Mouse (Mus musculus) myocyte (in vitro differentiated cells): ENCODE measurements at regions not wholly inside any gene's neighbourhood (a gene's known extent, or its start where the extent isn't known, plus 50 kb on each side); places are given as distances from the start of the nearest gene placed in this dataset.

Experiments used
- H3K27me3 ChIP-seq: one replicate; pipeline ENCODE4 v1.6.1; 2011; ENCODE audit not compliant: control insufficient read depth, insufficient read depth, insufficient read length
- H3K36me3 ChIP-seq: one replicate; pipeline ENCODE4 v1.6.1; 2011; ENCODE audit not compliant: control insufficient read depth, insufficient read depth
- H3K4me2 ChIP-seq: one replicate; pipeline ENCODE4 v1.6.1; 2011; ENCODE audit warnings: low read depth, control low read depth
- H3K4me3 ChIP-seq: one replicate; pipeline ENCODE4 v1.5.1; 2011; ENCODE audit warnings: mild to moderate bottlenecking, control low read depth, moderate library complexity
- H3K79me2 ChIP-seq: one replicate; pipeline ENCODE4 v1.6.1; 2011; ENCODE audit not compliant: control insufficient read depth, insufficient read depth
- H3ac ChIP-seq: one replicate; pipeline ENCODE4 v1.6.1; 2011; ENCODE audit not compliant: control insufficient read depth, insufficient read length
- CEBPB ChIP-seq: IDR thresholded peaks from 2 replicates; pipeline ENCODE4 v1.6.1; 2011; ENCODE audit warnings: mild to moderate bottlenecking, moderate library complexity; ENCODE audit not compliant: poor library complexity, insufficient read depth, severe bottlenecking
- E2F4 ChIP-seq: IDR thresholded peaks from one replicate; pipeline ENCODE4 v1.6.1; 2011; ENCODE audit warnings: mild to moderate bottlenecking, control low read depth, moderate library complexity; ENCODE audit not compliant: insufficient read depth
- MAX ChIP-seq: IDR thresholded peaks from one replicate; pipeline ENCODE4 v1.6.1; 2011; ENCODE audit warnings: low read depth, mild to moderate bottlenecking, control low read depth
- MYOD1 ChIP-seq, 3 experiments: IDR thresholded peaks; one replicate each; pipeline ENCODE4 v1.6.1; 2011; ENCODE audit warnings: control low read depth in 2 of 3, low read depth in 2 of 3, mild to moderate bottlenecking in 2 of 3, moderate library complexity in 1 of 3; ENCODE audit not compliant: insufficient read length in 2 of 3, control insufficient read depth in 1 of 3
- MYOG ChIP-seq, 3 experiments: IDR thresholded peaks; one replicate each; pipeline ENCODE4 v1.6.1; 2011; ENCODE audit warnings: control low read depth in 2 of 3, low read depth in 2 of 3, mild to moderate bottlenecking in 2 of 3; ENCODE audit not compliant: insufficient read length in 2 of 3, control insufficient read depth in 1 of 3, insufficient read depth in 1 of 3
- POLR2A ChIP-seq: IDR thresholded peaks from one replicate; pipeline ENCODE4 v1.6.1; 2011; ENCODE audit warnings: low read depth, mild to moderate bottlenecking, control low read depth, moderate library complexity; ENCODE audit not compliant: insufficient read length
- POLR2AphosphoS2 ChIP-seq: IDR thresholded peaks from one replicate; pipeline ENCODE4 v1.6.1; 2011; ENCODE audit warnings: low read depth, control low read depth; ENCODE audit not compliant: insufficient read length
- REST ChIP-seq: IDR thresholded peaks from one replicate; pipeline ENCODE4 v1.6.1; 2011; ENCODE audit warnings: mild to moderate bottlenecking, control low read depth, moderate library complexity; ENCODE audit not compliant: insufficient read depth, insufficient read length
- SRF ChIP-seq: IDR thresholded peaks from one replicate; pipeline ENCODE4 v1.6.1; 2011; ENCODE audit warnings: low read depth; ENCODE audit not compliant: control insufficient read depth, insufficient read length
- TCF12 ChIP-seq: IDR thresholded peaks from one replicate; pipeline ENCODE4 v1.6.1; 2011; ENCODE audit warnings: mild to moderate bottlenecking, control low read depth; ENCODE audit not compliant: poor library complexity, insufficient read depth, severe bottlenecking
- TCF3 ChIP-seq: IDR thresholded peaks from one replicate; pipeline ENCODE4 v1.6.1; 2011; ENCODE audit warnings: low read depth, control low read depth; ENCODE audit not compliant: insufficient read length
- USF1 ChIP-seq: IDR thresholded peaks from one replicate; pipeline ENCODE4 v1.6.1; 2011; ENCODE audit warnings: low read depth, mild to moderate bottlenecking, control low read depth, moderate library complexity

DNA sequence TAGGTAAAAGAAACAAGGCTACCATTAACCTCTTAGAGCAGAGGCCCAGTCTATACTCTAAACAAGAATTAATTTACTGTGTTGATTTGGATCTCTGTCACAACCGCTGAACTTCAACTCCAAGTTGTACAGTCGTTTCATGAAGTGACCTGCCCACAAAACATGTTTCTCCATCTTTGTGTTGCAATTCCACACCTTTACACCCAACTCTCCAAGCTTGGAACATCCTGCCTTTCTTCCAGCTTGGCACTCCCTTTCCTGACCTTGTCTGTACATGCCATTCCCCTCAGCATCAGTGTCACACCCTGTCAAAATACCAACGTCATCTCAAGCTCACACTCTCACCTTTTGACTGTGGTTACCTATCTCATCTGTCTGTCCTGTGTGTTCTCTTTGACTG is 103.1 kb upstream of the Atg10 start:
- H3K79me2 ChIP-seq = no peaks in the 10 kb centered on the region
- no peak overlapping the region for H3K4me2 ChIP-seq
- no peaks in the 10 kb centered on the region for H3K27me3 ChIP-seq
- H3ac ChIP-seq = no peak overlapping the region
- no peak overlapping the region for H3K4me3 ChIP-seq
- TF ChIP-seq POLR2A = no peak
- no peak for TF ChIP-seq REST
- TF ChIP-seq MYOD1 (IDR thresholded peaks at IDR 0.05; ENCODE audit: control insufficient read depth in 1 of 3, insufficient read length in 2 of 3, low read depth in 2 of 3) = no peak
- TF ChIP-seq USF1 = no peak
- no peak for TF ChIP-seq E2F4
- TF ChIP-seq MYOG (IDR thresholded peaks at IDR 0.05; ENCODE audit: control insufficient read depth in 1 of 3, insufficient read depth in 1 of 3, insufficient read length in 2 of 3, low read depth in 2 of 3) = no peak
- TF ChIP-seq TCF12 = no peak
- no peak for TF ChIP-seq CEBPB
- TF ChIP-seq SRF = no peak
- H3K36me3 ChIP-seq = no peaks in the 10 kb centered on the region

DNA sequence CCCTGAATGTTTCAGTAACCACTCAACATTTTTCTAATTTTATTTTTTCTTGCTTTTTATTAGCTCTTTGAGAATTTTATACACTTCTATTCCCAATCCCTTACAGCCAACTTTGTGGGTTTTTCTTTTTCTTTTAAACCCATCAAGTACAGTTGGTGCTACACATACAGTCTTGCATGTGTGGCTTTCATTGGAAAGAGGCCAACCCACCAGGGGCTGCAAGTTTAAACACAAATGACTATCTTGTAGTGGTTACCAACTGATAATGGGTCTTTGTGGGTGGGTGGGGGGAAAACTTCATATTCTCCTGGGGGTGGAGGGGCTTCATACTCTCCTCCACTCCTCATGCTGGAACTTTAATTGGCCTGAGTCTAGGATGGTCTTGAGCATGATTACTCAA is 110.5 kb upstream of the Atg10 start:
- H3K27me3 ChIP-seq = no peaks in the 10 kb centered on the region
- TF ChIP-seq CEBPB (no peak), REST (no peak), USF1 (no peak), MYOD1 (IDR thresholded peaks at IDR 0.05; ENCODE audit: control insufficient read depth in 1 of 3, insufficient read length in 2 of 3, low read depth in 2 of 3) (no peak), POLR2AphosphoS2 (no peak), MAX (no peak), SRF (no peak), TCF12 (no peak), TCF3 (no peak), POLR2A (no peak), E2F4 (no peak), MYOG (IDR thresholded peaks at IDR 0.05; ENCODE audit: control insufficient read depth in 1 of 3, insufficient read depth in 1 of 3, insufficient read length in 2 of 3, low read depth in 2 of 3) (no peak)
- H3K79me2 ChIP-seq = no peaks in the 10 kb centered on the region
- H3ac ChIP-seq = no peak overlapping the region
- no peaks in the 10 kb centered on the region for H3K36me3 ChIP-seq
- no peak overlapping the region for H3K4me2 ChIP-seq
- H3K4me3 ChIP-seq = no peak overlapping the region

DNA sequence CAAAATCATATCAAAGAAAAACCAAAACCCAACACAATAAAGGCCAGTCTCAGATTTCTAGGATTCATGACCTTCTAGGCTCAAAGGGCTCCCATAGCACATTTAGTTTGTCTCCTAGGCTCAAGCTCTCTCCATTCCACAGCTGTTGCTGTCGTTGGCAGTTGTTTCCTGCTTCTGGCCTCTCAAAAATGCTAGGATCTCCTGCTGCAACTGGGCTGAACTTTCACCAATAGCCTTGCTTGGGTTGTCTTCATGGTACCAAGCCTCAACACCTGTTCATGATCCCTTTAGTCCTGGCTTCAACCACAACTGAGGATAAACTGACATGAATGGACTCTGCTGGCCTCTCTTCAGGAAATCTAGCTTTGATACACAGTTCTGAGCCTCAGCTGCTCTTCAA is 115.9 kb upstream of the Ssbp2 start:
- H3K4me2 ChIP-seq = no peak overlapping the region
- H3K27me3 ChIP-seq = no peaks in the 10 kb centered on the region
- TF ChIP-seq CEBPB (no peak), MYOD1 (IDR thresholded peaks at IDR 0.05; ENCODE audit: control insufficient read depth in 1 of 3, insufficient read length in 2 of 3, low read depth in 2 of 3) (peak; percentile 51 to 89 (median 84)), TCF12 (peak; percentile 33), POLR2AphosphoS2 (no peak), MYOG (IDR thresholded peaks at IDR 0.05; ENCODE audit: control insufficient read depth in 1 of 3, insufficient read depth in 1 of 3, insufficient read length in 2 of 3, low read depth in 2 of 3) (peak in 2 of 3 experiments; percentile 54 to 85), MAX (no peak), E2F4 (no peak), SRF (no peak), USF1 (no peak), TCF3 (peak; percentile 51), POLR2A (no peak), REST (no peak)
- H3ac ChIP-seq = no peak overlapping the region
- no peaks in the 10 kb centered on the region for H3K36me3 ChIP-seq
- no peak overlapping the region for H3K4me3 ChIP-seq
- no peaks in the 10 kb centered on the region for H3K79me2 ChIP-seq

- Histone ChIP-seq H3ac (no peak overlapping the region), H3K4me3 (no peak overlapping the region), H3K79me2 (no peaks in the 10 kb centered on the region), H3K36me3 (no peaks in the 10 kb centered on the region), H3K27me3 (no peaks in the 10 kb centered on the region), H3K4me2 (no peak overlapping the region)
- TF ChIP-seq MYOG (IDR thresholded peaks at IDR 0.05; ENCODE audit: control insufficient read depth in 1 of 3, insufficient read depth in 1 of 3, insufficient read length in 2 of 3, low read depth in 2 of 3) = peak in 1 of 3 experiments; percentile 26
- no peak for TF ChIP-seq TCF3
- TF ChIP-seq E2F4 = no peak
- TF ChIP-seq MYOD1 (IDR thresholded peaks at IDR 0.05; ENCODE audit: control insufficient read depth in 1 of 3, insufficient read length in 2 of 3, low read depth in 2 of 3) = peak in 1 of 3 experiments; percentile 14
- no peak for TF ChIP-seq SRF
- no peak for TF ChIP-seq REST
- TF ChIP-seq POLR2A = no peak
- no peak for TF ChIP-seq TCF12
- no peak for TF ChIP-seq CEBPB
Observed at GRCm38 (mm10) chr13:91348489-91349083, 111.5 kb upstream of the Ssbp2 start.
